Mouse (Mus musculus) heart, postnatal 0 days (tissue): ENCODE data around the gene Noc2l. TPM values are rescaled to one million over a fixed set of nuclear protein-coding genes. Genes with fewer than 3 reads are reported as not detected.

Experiments
- ATAC-seq: fragments of 200-750 bp; cut with Nextera tagmentation; 2 replicates; pipeline ENCODE4 v1.8.0; 2017; ENCODE audit warnings: low read depth, moderate number of reproducible peaks, moderate library complexity; ENCODE audit not compliant: insufficient read depth
- DNase-seq: peaks from one replicate; pipeline ENCODE4 v3.0.0-alpha.2; 2016; ENCODE audit warnings: low spot score
- H3K27ac ChIP-seq: fragments of 300-500 bp; sonication (generic); 2 replicates; pipeline ENCODE4 v1.5.1; 2014; ENCODE audit warnings: low read depth, mild to moderate bottlenecking
- H3K27me3 ChIP-seq: fragments of 300-500 bp; sonication (generic); 2 replicates; pipeline ENCODE4 v1.6.1; 2014; ENCODE audit warnings: low read length, mixed read lengths; ENCODE audit not compliant: control insufficient read depth, insufficient read depth
- H3K36me3 ChIP-seq: fragments of 300-500 bp; sonication (generic); replicated peaks from 2 replicates; pipeline ENCODE4 v1.6.1; 2014; ENCODE audit warnings: low read length, mixed read lengths; ENCODE audit not compliant: control insufficient read depth, insufficient read depth
- H3K4me1 ChIP-seq: fragments of 300-500 bp; sonication (generic); 2 replicates; pipeline ENCODE4 v1.6.1; 2014; ENCODE audit warnings: antibody characterized with exemption; ENCODE audit not compliant: control insufficient read depth, insufficient read depth
- H3K4me2 ChIP-seq: fragments of 300-500 bp; sonication (generic); 2 replicates; pipeline ENCODE4 v1.6.1; 2014; ENCODE audit warnings: low read depth, mild to moderate bottlenecking, low read length, moderate library complexity
- H3K4me3 ChIP-seq: fragments of 300-500 bp; sonication (generic); 2 replicates; pipeline ENCODE4 v1.5.1; 2014; ENCODE audit warnings: low read depth, low read length
- H3K9ac ChIP-seq: fragments of 300-500 bp; sonication (generic); replicated peaks from 2 replicates; pipeline ENCODE4 v1.6.1; 2014; ENCODE audit warnings: low read depth, low read length, mixed read lengths
- H3K9me3 ChIP-seq: fragments of 300-500 bp; sonication (generic); replicated peaks from 2 replicates; pipeline ENCODE4 v1.6.1; 2016; ENCODE audit warnings: low read length; ENCODE audit not compliant: control insufficient read depth
- CTCF ChIP-seq: IDR thresholded peaks from 2 replicates; pipeline ENCODE4 v1.5.1; 2016; ENCODE audit warnings: antibody characterized with exemption, control low read depth, low read depth
- EP300 ChIP-seq: IDR thresholded peaks from 2 replicates; pipeline ENCODE4 v1.6.1; 2016; ENCODE audit warnings: antibody characterized with exemption, low read depth
- WGBS: fragments of 180-500 bp; shearing (Covaris S2); extraction: QIAGEN DNeasy Blood & Tissue Kit; methylation state at CpG from one replicate; pipeline ENCODE4 v1.1.7; 2014; 5-methylcytosine and 5-hydroxymethylcytosine counted together
- polyA plus RNA-seq: library from polyadenylated mRNA; unstranded; fragments of >200 nt; fragmentation: Nextera tagmentation; extraction: Ambion mirVana; gene quantifications from 2 replicates; pipeline ENCODE4 v1.2.1, GENCODE M21; 2015
- total RNA-seq: library from RNA; depleted of rRNA; stranded (reverse); fragments of >200 nt; gene quantifications from 2 replicates; pipeline ENCODE4 v1.2.3, GENCODE M21; 2014; ENCODE audit warnings: low replicate concordance

The Noc2l gene
- total and polyA plus RNA-seq, 2 experiments from 2014 or later: 17.2 to 46.4 TPM

DNA sequence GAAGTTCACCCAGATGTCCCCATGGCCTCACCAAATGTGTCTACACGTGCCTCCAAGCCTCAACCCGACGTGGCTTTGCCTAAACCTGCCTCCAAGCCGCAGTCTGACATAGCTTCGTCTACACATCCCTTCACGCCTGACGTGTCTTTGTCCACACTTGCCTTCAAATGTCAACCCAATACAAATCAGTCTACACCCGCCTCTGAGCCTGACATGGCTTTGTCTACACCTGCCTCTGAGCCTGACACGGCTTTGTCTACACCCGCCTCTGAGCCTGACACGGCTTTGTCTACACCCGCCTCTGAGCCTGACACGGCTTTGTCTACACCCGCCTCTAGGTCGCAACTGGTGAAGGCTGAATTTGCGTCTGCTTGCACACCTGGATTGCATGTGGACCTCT lies 18.0 kb upstream of the Noc2l start:
- DNase-seq (no peak), ATAC-seq (no peak)
- peaks cover 31% of the 10 kb centered on the region; the same call in 1 of the 2 replicates for H3K36me3 ChIP-seq
- H3K4me2 ChIP-seq: peak overlapping the region; percentile 67
- H3K27me3 ChIP-seq: no peaks in the 10 kb centered on the region
- WGBS: 76% methylated on average over 15 of the region's 16 CpGs
- H3K9ac ChIP-seq: peak overlapping the region; percentile 40; the same call in 1 of the 2 replicates
- 0 out of 2 replicates have a peak overlapping the region, but pooled peaks have one; percentile 94 for H3K27ac ChIP-seq
- H3K4me3 ChIP-seq: peak overlapping the region; percentile 45
- no peak for TF ChIP-seq EP300
- no peak for TF ChIP-seq CTCF
- no peaks in the 10 kb centered on the region for H3K9me3 ChIP-seq
- H3K4me1 ChIP-seq: peaks cover 24% of the 10 kb centered on the region

DNA sequence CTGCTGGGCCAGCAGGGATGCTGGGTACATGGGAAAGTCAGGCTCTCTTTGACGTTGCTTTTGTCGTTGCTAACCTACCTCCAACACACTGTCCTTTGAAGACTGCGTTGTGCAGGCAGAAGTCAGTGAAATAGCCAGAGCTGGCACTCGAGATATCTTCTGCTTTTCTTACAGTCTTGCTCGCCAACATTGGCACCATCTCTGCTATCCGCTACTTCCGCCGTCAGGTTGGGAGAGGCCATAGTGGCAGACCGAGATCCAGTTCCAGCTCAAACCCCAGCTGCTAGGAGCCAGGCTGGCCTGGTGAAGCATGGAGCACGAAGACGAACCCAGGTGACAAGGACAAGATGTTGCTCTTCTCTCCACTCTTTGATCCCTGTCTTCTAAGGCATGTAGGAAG lies 15.9 kb upstream of the Noc2l start:
- Histone ChIP-seq H3K4me3 (0 out of 2 replicates have a peak overlapping the region, but pooled peaks have one; percentile 28), H3K4me2 (peak overlapping the region; percentile 67), H3K27ac (no peak overlapping the region), H3K9ac (0 out of 2 replicates have a peak overlapping the region, but pooled peaks have one; percentile 24), H3K27me3 (no peaks in the 10 kb centered on the region), H3K36me3 (peaks cover 42% of the 10 kb centered on the region; the same call in 1 of the 2 replicates), H3K4me1 (peaks cover 23% of the 10 kb centered on the region), H3K9me3 (no peaks in the 10 kb centered on the region)
- ATAC-seq (no peak), DNase-seq (no peak)
- TF ChIP-seq CTCF (no peak), EP300 (no peak)
- 80% methylated on average over 11 of the region's 11 CpGs for WGBS

DNA sequence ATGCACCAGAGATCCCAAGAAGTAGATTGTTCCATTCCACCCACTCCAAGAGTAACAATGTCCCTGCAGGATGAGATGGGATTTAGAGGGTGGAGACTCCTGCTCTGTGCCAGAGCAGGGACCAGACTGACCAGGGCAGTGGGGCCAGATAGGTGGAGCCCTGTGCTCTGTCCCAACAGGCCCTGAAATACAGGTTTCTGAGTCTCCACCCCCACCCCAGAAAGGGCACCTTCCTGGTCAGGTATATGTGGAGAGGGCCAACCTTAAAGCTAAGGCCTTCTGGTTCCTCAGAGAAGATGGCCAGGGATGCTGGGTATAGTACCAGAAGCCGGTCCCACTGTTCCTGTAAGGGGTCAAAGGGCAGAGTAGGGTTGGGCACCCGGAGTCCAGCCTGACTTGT lies 11.5 kb upstream of the Noc2l start:
- H3K9me3 ChIP-seq: no peaks in the 10 kb centered on the region
- ATAC-seq: no peak
- H3K27me3 ChIP-seq: no peaks in the 10 kb centered on the region
- H3K36me3 ChIP-seq: peaks cover 44% of the 10 kb centered on the region; the same call in 1 of the 2 replicates
- H3K4me1 ChIP-seq: peaks cover 10% of the 10 kb centered on the region
- H3K27ac ChIP-seq: no peak overlapping the region
- DNase-seq: no peak
- WGBS: 72% methylated on average over 2 of the region's 2 CpGs
- no peak overlapping the region for H3K4me2 ChIP-seq
- no peak for TF ChIP-seq CTCF
- TF ChIP-seq EP300: no peak
- no peak overlapping the region for H3K9ac ChIP-seq
- H3K4me3 ChIP-seq: no peak overlapping the region

DNA sequence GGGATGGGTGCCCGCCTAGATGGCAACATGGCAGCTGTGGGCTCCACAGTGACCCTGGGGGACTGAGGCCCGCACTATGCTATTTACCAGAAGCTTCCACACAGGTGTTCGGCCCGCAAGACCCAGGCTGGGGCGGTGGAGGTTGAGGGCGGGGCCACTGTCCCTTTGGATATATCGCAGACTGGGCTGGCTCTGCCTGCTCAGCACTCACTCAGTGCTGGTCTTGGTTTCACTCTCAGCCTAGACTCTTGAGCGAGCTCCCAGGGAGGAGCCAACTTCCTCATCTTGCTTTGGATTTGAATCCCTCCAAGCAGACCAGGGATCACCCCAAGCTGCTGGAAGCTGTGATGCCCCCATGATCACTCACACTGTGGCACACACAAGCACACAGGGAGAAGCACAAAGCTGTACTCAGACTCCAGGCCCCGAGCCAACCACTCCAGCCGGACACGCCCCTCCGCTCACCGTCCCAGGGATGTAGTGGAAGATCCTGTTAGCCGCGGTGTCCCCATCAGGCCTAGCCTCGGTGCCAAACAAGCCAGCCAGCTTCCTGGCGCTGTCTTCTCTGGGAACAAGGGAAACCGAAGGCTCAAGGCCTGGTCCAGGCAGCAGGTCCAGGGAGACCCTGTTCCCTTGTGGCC lies 7.9 kb upstream of the Noc2l start:
- no peak overlapping the region for H3K9ac ChIP-seq
- H3K4me1 ChIP-seq: peaks cover 9% of the 10 kb centered on the region
- H3K4me3 ChIP-seq: no peak overlapping the region
- H3K27ac ChIP-seq: no peak overlapping the region
- ATAC-seq (peak; percentile 40; the same call in 1 of the 2 replicates), DNase-seq (no peak)
- no peaks in the 10 kb centered on the region for H3K27me3 ChIP-seq
- peak overlapping the region; percentile 20; the same call in 1 of the 2 replicates for H3K4me2 ChIP-seq
- no peaks in the 10 kb centered on the region for H3K9me3 ChIP-seq
- 32% methylated on average over 18 of the region's 18 CpGs for WGBS
- TF ChIP-seq EP300 (no peak), CTCF (no peak)
- H3K36me3 ChIP-seq: peaks cover 46% of the 10 kb centered on the region

DNA sequence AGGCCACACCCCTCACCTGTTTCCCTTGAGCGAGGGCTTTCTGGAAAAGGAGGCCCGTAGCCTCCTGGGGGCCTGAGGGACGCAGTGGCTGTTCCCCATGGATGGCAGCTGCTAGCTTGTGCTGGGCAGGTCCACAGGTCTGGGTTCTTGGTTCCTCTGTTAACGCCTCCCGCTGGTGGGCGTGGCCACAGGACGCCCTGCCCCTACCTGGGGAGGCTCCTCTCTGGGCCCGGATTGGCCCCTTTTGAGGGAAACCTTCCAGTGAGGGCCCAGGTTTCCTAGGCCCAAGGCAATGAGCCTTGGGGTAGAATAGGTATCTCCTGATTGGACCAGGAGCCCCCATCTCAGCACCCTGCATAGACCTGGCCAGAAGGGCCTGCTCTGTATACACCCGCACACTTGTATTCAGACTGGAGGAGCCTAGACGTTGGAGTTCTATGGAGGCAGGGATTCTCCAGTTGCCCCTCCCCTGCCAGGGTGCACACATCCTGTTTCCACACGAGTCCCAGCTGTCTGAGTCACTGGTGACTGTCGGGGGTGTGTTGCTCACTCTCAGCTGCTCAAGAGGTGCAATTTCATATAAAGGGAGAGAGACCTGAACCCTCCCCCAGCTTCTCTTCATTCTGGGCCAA lies 7.3 kb upstream of the Noc2l start:
- Histone ChIP-seq H3K27ac (no peak overlapping the region), H3K4me2 (peak overlapping the region; percentile 20; the same call in 1 of the 2 replicates), H3K9ac (no peak overlapping the region), H3K4me1 (peaks cover 11% of the 10 kb centered on the region), H3K36me3 (peaks cover 40% of the 10 kb centered on the region), H3K9me3 (no peaks in the 10 kb centered on the region), H3K27me3 (no peaks in the 10 kb centered on the region), H3K4me3 (no peak overlapping the region)
- no peak for TF ChIP-seq EP300
- TF ChIP-seq CTCF: no peak
- DNase-seq (no peak), ATAC-seq (0 out of 2 replicates have a peak, but pooled peaks have one; percentile 3)
- WGBS: 32% methylated on average over 12 of the region's 12 CpGs
